Mouse (Mus musculus): ENCODE data around the gene Slc7a14.
A peak's percentile ranks its signal among the peaks of the same experiment; 100 is the strongest.

Gene Slc7a14

GRCm38 (mm10) chr3:31261418-31262014 is 48.7 kb downstream of the Slc7a14 start:
- no peak for DNase-seq (ENCODE audit: low spot score)

GRCm38 (mm10) chr3:31260964-31261346 is 49.2 kb downstream of the Slc7a14 start:
- DNase-seq (ENCODE audit: low spot score), result no peak

- peak; percentile 77 for DNase-seq (ENCODE audit: low spot score)
Measured at GRCm38 (mm10) chr3:31260329-31260963, 49.7 kb downstream of the Slc7a14 start.

- peak; percentile 82 for DNase-seq (ENCODE audit: low spot score)
Measured at GRCm38 (mm10) chr3:31259553-31260255, 50.5 kb downstream of the Slc7a14 start.

- peak; percentile 63 for DNase-seq (ENCODE audit: low spot score)
Measured at GRCm38 (mm10) chr3:31254427-31254826, 55.8 kb downstream of the Slc7a14 start.

- no peak for DNase-seq (ENCODE audit: low spot score)
Measured at GRCm38 (mm10) chr3:31253862-31254261, 56.3 kb downstream of the Slc7a14 start.

GRCm38 (mm10) chr3:31252566-31252965 is 57.6 kb downstream of the Slc7a14 start:
- no peak for DNase-seq (ENCODE audit: low spot score)

GRCm38 (mm10) chr3:31243478-31243877 is 66.7 kb downstream of the Slc7a14 start:
- DNase-seq (ENCODE audit: low spot score), result peak; percentile 19

- no peak for DNase-seq (ENCODE audit: low spot score)
Measured at GRCm38 (mm10) chr3:31240840-31241239, 69.3 kb downstream of the Slc7a14 start.

- DNase-seq (ENCODE audit: low spot score), result no peak
Measured at GRCm38 (mm10) chr3:31239645-31240044, 70.5 kb downstream of the Slc7a14 start.

- no peak for DNase-seq (ENCODE audit: low spot score)
Measured at GRCm38 (mm10) chr3:31237936-31238335, 72.2 kb downstream of the Slc7a14 start.

- no peak for DNase-seq (ENCODE audit: low spot score)
Measured at GRCm38 (mm10) chr3:31236146-31236545, 74.0 kb downstream of the Slc7a14 start.

- no peak for DNase-seq (ENCODE audit: low spot score)
Measured at GRCm38 (mm10) chr3:31234356-31234755, 75.8 kb downstream of the Slc7a14 start.

- no peak for DNase-seq (ENCODE audit: low spot score)
Measured at GRCm38 (mm10) chr3:31233746-31234312, 76.3 kb downstream of the Slc7a14 start.

GRCm38 (mm10) chr3:31229281-31229680 is 80.9 kb downstream of the Slc7a14 start:
- DNase-seq (ENCODE audit: low spot score), result no peak

GRCm38 (mm10) chr3:31228487-31228886 is 81.7 kb downstream of the Slc7a14 start:
- DNase-seq (ENCODE audit: low spot score), result no peak

GRCm38 (mm10) chr3:31223551-31223950 is 86.6 kb downstream of the Slc7a14 start:
- DNase-seq (ENCODE audit: low spot score), result no peak

- no peak for DNase-seq (ENCODE audit: low spot score)
Measured at GRCm38 (mm10) chr3:31220040-31220439, 90.1 kb downstream of the Slc7a14 start.

GRCm38 (mm10) chr3:31219483-31219882 is 90.7 kb downstream of the Slc7a14 start:
- peak; percentile 42 for DNase-seq (ENCODE audit: low spot score)

GRCm38 (mm10) chr3:31217523-31217922 is 92.7 kb downstream of the Slc7a14 start:
- DNase-seq (ENCODE audit: low spot score), result no peak

GRCm38 (mm10) chr3:31213802-31214201 is 96.4 kb downstream of the Slc7a14 start:
- DNase-seq (ENCODE audit: low spot score), result no peak

GRCm38 (mm10) chr3:31212205-31213038 is 97.8 kb downstream of the Slc7a14 start:
- peak; percentile 48 for DNase-seq (ENCODE audit: low spot score)
